Mouse (Mus musculus): ENCODE measurements at regions not wholly inside any gene's neighbourhood (a gene's known extent, or its start where the extent isn't known, plus 50 kb on each side); places are given as distances from the start of the nearest gene placed in this dataset.

DNA sequence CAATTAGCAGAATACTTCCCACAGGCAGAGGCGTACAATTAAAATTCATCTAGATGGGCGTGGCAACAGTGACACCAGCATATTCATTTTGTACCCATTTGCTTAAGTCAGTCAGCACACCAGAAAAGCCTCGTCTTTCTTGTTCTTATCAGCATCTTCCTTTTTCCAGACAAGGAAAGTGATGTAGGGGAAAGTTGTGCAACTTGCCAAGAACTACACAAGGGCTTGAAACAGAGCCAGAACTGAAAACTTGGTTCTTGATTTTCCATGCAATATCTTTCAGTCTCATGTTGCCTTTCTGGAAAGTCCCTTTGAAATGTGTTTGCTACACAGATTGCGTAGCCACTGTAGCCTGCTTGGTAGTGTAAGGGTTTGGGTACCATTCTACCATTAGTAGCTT is 401.9 kb upstream of the Btbd3 start:
- intact Hi-C loops (cut with DNase I), result no loop called here
- no peak for DNase-seq

DNA sequence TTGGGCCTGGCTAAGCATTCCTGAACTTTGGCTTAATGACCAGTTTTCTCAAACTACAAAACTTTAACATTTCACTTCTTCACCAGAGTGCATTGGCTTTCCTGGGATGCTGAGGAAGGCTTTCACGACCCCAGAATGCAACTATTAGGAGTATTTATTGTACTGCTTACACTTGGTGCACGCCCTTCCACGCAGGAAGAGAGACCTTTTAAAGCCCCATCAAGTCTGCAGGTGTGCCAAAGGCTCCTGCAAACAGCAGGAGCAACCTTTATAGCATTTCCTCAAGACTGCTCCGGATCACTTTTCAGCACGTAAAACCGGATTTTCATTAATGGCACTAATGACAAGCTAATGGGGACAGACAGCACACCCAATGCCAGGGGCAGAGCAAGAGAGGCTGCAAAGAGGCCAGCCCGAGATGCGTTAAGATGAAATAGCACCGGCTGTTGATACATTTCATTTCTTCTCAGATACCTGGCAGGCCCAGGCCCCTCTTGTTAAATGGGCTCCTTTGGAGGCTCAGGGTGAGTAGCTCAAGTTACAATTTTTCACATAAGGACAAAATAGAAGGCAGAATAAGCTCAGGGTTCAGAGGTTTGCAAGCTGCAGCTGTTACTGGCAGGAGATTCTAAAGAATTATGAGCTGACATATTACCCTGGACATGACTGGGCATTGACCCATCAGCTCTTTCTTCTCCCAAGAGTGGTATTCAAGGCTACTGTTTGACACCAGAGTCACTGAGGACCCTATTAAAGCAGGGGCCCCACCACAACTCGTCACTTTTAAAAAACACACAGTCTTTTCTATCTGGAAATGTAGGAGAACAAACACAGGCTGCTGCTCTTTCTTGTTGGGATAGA is 402.7 kb upstream of the Btbd3 start:
- no peak for TF ChIP-seq CTCF (IDR thresholded peaks at IDR 0.05)
- intact Hi-C loops (cut with DNase I), result no loop called here
- no peak for DNase-seq
- H3K4me3 ChIP-seq, result no peak overlapping the region
- H3K27ac ChIP-seq, result no peak overlapping the region

More for the DNA sequence above, 401.9 kb upstream of the Btbd3 start:
- Histone ChIP-seq H3K27ac (no peak overlapping the region), H3K4me3 (no peak overlapping the region)
- TF ChIP-seq CTCF (IDR thresholded peaks at IDR 0.05), result no peak

DNA sequence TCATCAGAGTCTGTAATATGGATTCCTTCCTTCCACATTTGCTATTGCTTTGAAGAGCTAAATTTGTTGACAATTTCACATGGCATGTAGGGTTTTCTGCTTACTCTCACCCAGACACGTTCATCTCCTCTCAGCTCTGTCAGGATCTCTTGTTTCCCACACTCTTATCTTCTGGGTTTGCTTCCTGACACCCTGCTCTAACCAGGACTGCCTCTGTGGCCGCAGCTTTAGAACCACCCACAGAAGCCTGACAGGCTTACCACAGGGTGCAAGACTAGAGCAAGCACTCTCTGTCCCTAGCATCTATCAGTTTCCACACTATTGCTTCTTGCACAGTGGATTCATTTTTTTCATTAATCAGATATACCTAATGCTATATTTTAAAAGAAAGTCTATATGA is 408.5 kb upstream of the Btbd3 start:
- no peak for TF ChIP-seq CTCF (IDR thresholded peaks at IDR 0.05)
- H3K27ac ChIP-seq, result no peak overlapping the region
- intact Hi-C loops (cut with DNase I), result no loop called here
- DNase-seq, result no peak
- no peak overlapping the region for H3K4me3 ChIP-seq

- no peak for TF ChIP-seq CTCF (IDR thresholded peaks at IDR 0.05)
- no peak for DNase-seq
- Histone ChIP-seq H3K4me3 (no peak overlapping the region), H3K27ac (no peak overlapping the region)
- intact Hi-C loops (cut with DNase I), result no loop called here
Measured at GRCm38 (mm10) chr2:137827814-137828374, 428.5 kb upstream of the Btbd3 start.

GRCm38 (mm10) chr2:137821344-137821916 is 434.9 kb upstream of the Btbd3 start:
- intact Hi-C loops (cut with DNase I), result no loop called here
- no peak for TF ChIP-seq CTCF (IDR thresholded peaks at IDR 0.05)
- no peak overlapping the region for H3K4me3 ChIP-seq
- DNase-seq, result no peak
- no peak overlapping the region for H3K27ac ChIP-seq

- Histone ChIP-seq H3K27ac (no peak overlapping the region), H3K4me3 (no peak overlapping the region)
- intact Hi-C loops (cut with DNase I), result no loop called here
- TF ChIP-seq CTCF (IDR thresholded peaks at IDR 0.05), result no peak
- DNase-seq, result no peak
Measured at GRCm38 (mm10) chr2:137814945-137815344, 441.4 kb upstream of the Btbd3 start.

- no peak for DNase-seq
- intact Hi-C loops (cut with DNase I), result no loop called here
- H3K27ac ChIP-seq, result no peak overlapping the region
- no peak for TF ChIP-seq CTCF (IDR thresholded peaks at IDR 0.05)
- H3K4me3 ChIP-seq, result no peak overlapping the region
Measured at GRCm38 (mm10) chr2:137808401-137809230, 447.7 kb upstream of the Btbd3 start.

DNA sequence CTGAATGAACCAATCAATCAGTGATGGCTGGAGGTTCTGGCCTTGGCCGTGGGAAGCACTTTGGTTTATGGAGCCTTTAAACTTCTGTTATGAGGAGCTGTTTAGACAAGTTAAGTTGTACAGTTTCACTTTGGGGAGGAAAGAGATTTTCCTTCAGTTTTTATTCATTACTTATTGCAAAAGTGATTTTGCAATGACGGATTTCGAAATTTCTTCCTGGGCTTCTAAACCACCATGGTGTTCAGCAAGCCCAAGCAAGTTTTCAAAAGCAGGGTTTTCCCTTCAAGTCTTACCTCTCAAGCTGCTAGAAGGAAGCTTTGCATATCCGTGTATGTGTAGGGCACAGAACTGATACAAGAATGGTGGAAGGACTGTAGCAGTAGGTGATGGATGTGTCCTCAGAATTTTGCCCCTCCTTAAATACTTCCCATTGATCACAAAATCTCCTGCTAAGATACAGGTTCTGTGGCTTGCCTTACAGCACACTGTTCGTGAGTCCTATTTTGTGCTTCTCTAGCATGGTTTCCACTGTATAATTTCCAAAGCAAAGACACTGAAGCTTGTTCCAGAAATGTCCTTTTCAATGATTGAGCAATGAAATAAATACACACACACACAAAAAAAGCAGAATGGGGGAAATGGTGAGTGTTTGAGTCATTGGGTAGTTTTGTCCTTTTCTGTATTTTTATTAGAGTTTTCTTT is 448.6 kb upstream of the Btbd3 start:
- TF ChIP-seq CTCF (IDR thresholded peaks at IDR 0.05), result no peak
- H3K27ac ChIP-seq, result no peak overlapping the region

DNA sequence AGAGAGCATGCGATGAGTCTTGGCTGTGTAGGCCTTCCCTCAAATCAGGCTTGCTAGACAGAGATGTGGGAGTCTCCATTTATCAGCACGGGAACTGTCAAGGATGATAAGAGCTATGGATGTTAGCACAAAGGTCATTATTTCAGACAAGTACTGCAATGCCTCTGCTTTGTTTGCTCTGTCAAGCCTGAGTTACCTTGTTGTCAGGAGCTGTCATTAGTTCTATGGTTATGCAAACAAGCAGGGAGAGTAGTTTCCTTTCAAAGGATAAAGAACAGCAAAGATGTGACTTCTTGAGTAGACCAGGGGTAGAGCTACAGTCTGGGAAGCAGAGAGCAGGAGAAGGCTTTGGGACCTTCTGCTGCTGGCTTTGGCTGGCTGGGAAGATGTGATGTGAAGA is 461.5 kb upstream of the Btbd3 start:
- Histone ChIP-seq H3K27ac (no peak overlapping the region), H3K4me3 (no peak overlapping the region)
- DNase-seq, result no peak
- TF ChIP-seq CTCF (IDR thresholded peaks at IDR 0.05), result no peak
- intact Hi-C loops (cut with DNase I), result no loop called here

More for the DNA sequence above, 448.6 kb upstream of the Btbd3 start:
- no peak for DNase-seq
- no peak overlapping the region for H3K4me3 ChIP-seq
- intact Hi-C loops (cut with DNase I), result no loop called here

DNA sequence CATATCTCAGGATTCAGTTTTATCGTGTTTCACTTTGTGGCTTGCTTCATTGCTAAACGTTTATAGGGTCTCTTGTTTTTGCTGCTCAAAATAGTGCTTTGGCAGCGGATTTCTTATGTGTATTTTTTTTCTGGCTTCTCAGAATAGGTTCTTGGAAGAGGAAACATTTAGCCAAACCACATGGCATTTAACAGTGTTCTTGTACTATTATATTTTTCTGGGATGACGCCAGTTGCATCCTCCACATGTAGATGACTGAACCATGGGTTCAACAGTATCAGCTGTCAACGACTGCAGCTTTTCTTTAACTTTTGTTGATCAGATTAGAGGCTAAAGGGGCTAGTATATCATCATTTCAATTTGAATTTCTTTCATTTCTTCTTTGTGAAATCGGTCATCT is 472.3 kb upstream of the Btbd3 start:
- Histone ChIP-seq H3K27ac (no peak overlapping the region), H3K4me3 (no peak overlapping the region)
- DNase-seq, result no peak
- intact Hi-C loops (cut with DNase I), result no loop called here
- TF ChIP-seq CTCF (IDR thresholded peaks at IDR 0.05), result no peak

- TF ChIP-seq CTCF (IDR thresholded peaks at IDR 0.05), result no peak
- intact Hi-C loops (cut with DNase I), result no loop called here
- no peak overlapping the region for H3K27ac ChIP-seq
- no peak overlapping the region for H3K4me3 ChIP-seq
- DNase-seq, result no peak
Measured at GRCm38 (mm10) chr2:137777430-137777829, 478.9 kb upstream of the Btbd3 start.

- Histone ChIP-seq H3K4me3 (no peak overlapping the region), H3K27ac (no peak overlapping the region)
- intact Hi-C loops (cut with DNase I), result no loop called here
- DNase-seq, result no peak
- no peak for TF ChIP-seq CTCF (IDR thresholded peaks at IDR 0.05)
Measured at GRCm38 (mm10) chr2:137764785-137765184, 491.6 kb upstream of the Btbd3 start.
